Mouse (Mus musculus) left cerebral cortex, postnatal 4 days (tissue): Measurements from ENCODE around the gene Dpf3. TPM values are rescaled to one million over a fixed set of nuclear protein-coding genes. Genes with fewer than 3 reads are reported as not detected.

Experiments used
- DNase-seq: peaks from one replicate; pipeline ENCODE4 v3.0.0-alpha.2; 2022
- intact Hi-C: fragments of 180-260 bp; cut with DNase I; formaldehyde crosslinking; loops from one replicate; pipeline ENCODE4 v1.15.1; 2025
- total RNA-seq, 2 experiments: library from RNA; stranded (reverse); gene quantifications; 2 replicates each; pipeline ENCODE4 v1.2.3; 2021

The Dpf3 gene
- total RNA-seq, 2 experiments from 2014 or later = 7.0 to 11.0 TPM

DNA sequence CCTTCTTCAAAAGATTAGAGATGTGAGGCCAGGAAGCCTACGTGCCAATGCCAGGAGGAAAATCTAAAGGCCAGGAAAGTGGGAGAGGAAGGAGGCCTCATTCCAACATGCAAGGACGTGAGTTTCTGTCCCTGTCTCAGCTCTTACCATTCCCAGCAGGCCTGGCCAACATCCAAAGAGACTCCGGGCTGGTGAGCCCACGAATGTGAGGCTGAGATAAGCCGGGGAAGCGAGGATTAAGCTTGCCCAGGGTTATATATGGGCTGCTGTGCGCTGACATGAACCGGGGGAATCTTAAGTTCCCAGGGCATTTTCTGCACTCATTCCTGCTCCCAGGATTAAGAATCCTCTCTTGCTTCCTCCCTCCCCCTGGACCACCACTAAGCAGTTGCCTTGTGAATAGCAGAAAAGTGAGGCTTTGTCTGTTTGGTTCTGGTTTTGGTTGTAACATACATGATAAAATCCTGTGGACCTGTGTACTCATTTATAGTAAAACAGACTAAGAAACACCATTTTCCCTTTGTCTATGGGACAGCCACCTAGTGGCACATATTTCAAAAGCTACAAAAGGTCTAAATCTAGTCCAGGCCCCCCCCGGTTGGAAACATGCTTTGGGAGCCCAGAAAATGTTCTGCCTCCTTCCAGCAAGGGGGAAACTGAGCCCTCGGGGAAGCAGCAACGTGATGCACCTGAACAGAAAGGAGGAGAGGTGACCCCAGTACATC lies 62.6 kb downstream of the Dpf3 start:
- intact Hi-C loops = no loop called here
- DNase-seq = peak; percentile 56

DNA sequence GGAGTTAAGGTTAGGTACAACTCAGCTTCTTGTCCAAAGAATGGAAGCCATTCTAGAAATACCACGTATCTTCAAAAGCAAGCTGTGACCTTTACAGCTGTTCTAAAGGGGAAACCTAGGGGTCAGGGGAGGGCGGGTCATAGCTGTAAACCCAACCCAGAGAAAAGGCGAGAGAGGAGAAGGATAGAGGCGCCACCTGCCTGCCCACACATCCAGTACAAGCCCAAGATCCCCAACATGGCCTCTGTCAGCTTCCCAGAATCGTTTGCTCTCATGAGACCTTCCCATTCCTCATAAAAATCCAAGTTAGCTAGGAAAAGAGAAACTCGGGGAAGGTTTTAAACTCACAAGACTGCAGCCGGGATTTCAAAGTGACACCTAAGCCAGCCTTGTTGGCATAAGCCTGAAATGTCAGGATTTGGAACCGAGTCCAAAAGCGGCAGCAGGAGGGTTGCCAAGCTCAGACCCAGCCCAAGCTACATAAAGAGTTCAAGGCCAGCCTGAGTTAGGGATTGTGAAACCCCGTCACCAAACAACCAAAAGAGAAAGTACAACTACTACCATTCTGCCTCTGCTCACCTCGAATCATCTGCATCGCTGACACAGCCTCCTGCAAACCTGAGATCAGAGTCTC lies 63.3 kb downstream of the Dpf3 start:
- intact Hi-C loops = no loop called here
- no peak for DNase-seq

GRCm38 (mm10) chr12:83420346-83420745 lies 67.2 kb downstream of the Dpf3 start:
- intact Hi-C loops = no loop called here
- no peak for DNase-seq

DNA sequence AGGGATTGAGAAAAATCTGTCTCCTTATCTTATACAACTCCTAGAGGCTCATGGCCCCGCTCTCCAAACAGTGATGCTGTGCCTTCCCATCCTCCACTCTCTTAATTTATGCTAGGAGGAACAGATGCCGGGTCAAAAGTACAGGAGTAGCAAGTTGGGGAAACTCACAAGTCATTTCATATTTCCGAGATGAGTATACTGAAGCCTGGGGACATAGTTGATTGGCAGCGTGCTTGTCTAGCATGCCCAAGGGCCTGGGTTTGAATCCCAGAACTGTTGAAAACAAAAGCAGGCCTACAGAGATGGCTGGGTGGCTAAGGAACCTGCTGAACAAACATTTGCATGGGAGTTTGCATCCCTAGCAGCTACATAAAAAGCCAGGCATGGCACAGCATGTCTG lies 72.3 kb downstream of the Dpf3 start:
- DNase-seq = no peak
- intact Hi-C loops = no loop called here

DNA sequence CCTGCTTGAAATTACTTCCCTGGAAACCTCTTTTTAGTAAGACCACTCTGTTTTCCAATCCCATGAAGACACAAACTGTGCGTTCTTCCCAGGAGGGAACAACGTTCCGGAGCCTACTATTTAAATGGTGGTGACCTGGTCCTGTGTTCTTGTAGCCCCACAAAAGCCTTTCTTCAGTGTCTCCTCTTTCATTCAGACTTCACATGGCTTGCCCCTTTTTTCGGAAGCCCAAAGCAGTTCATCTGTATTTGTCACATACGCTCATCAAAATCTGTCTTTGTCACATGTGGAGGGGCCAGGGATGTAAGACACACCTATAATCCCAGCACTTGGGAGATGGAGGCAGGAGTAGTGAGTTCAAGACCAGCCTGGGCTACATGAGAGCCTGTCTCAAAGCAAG lies 73.8 kb downstream of the Dpf3 start:
- intact Hi-C loops = no loop called here

GRCm38 (mm10) chr12:83411721-83412521 lies 75.6 kb downstream of the Dpf3 start:
- DNase-seq = peak; percentile 85
- intact Hi-C loops = no loop called here

More for the DNA sequence above, 73.8 kb downstream of the Dpf3 start:
- no peak for DNase-seq

DNA sequence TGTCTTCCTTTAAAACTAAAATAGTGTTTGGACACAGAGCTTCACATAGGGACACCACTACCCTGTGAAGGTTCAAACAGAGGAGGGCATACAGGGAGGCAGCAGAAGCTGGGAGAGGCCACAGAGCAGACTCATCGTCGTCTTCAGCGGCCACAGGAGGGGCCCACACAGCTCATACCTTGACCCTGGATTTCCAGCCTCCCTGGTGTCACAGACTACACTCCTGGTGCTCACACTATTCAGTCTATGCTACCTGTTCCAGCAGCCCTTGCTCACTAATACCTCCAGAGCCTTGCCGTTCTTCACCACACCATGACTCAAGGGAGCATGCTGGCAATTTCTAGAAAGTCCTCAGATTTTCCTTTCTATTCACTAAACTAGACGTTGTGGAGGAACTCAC lies 76.5 kb downstream of the Dpf3 start:
- intact Hi-C loops = no loop called here
- no peak for DNase-seq

- intact Hi-C loops = no loop called here
- no peak for DNase-seq
These were observed 82.0 kb downstream of the Dpf3 start for GRCm38 (mm10) chr12:83405374-83406125.

- DNase-seq = no peak
- intact Hi-C loops = no loop called here
These were observed 85.2 kb downstream of the Dpf3 start for GRCm38 (mm10) chr12:83402270-83402669.

DNA sequence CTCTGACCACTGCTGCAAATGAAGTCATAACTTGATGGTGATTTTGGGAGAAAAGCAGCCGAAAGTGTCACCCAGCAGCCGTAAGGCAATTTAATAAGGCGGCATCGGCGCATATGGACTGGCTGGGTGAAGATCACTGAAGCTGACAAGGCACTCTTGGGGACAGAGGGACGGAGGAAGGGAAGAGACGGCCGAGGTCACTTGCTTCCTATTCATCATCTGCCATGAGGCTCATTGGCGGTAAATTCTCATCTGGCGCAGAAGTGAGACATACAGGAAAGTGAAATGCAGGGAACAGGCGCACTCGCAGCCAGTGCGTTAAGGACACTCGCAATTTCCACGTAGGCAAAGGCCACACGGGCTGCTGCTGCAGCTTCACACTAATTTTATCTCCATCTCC lies 95.5 kb downstream of the Dpf3 start:
- intact Hi-C loops = no loop called here

DNA sequence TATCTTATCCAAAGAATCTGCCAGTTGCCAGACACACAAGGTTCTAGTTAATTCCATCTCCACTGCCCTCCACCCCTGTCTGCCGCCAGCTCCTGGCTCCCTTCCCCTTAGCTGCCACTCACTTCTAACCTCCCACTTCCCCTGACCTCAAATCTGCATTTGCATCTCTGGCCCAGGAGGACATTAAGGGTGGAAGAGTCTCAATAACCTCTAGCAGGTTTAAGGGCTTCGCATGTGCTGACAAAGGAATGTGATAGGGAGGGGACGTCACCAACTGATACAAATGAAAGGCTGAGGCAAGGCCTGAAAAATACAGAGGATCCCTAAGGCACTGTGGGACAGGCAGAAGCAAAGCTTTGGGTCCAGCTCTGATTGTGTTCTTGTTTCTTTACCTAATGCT lies 100.0 kb downstream of the Dpf3 start:
- DNase-seq = no peak
- intact Hi-C loops = no loop called here

More for the DNA sequence above, 95.5 kb downstream of the Dpf3 start:
- no peak for DNase-seq

GRCm38 (mm10) chr12:83381072-83381471 lies 106.4 kb downstream of the Dpf3 start:
- DNase-seq = no peak

GRCm38 (mm10) chr12:83380016-83380415 lies 107.5 kb downstream of the Dpf3 start:
- no peak for DNase-seq
- intact Hi-C loops = no loop called here

More at GRCm38 (mm10) chr12:83381072-83381471, 106.4 kb downstream of the Dpf3 start:
- intact Hi-C loops = no loop called here

- intact Hi-C loops = no loop called here
- no peak for DNase-seq
These were observed 112.3 kb downstream of the Dpf3 start for GRCm38 (mm10) chr12:83375015-83375831.

GRCm38 (mm10) chr12:83373081-83373480 lies 114.4 kb downstream of the Dpf3 start:
- peak; percentile 14 for DNase-seq
- intact Hi-C loops = no loop called here

DNA sequence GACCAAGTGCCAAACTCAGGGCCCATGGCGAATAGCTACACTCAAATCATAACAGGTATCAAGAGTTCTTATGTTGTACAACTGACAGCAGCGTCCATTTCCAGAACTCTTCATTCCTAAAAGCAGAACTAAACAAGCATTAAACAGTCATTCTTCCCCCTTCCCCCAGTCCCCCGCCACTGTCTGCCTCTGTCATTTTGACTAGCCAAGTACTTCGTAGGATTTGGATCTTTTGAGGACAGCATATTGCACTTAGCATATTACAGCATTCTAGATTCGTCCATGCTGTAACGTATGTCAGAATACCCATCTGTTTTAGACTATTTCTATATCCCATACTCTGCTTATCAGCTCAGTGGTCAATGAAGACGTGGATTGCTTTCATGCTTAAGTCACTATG lies 115.2 kb downstream of the Dpf3 start:
- no peak for DNase-seq
- intact Hi-C loops = no loop called here

- intact Hi-C loops = no loop called here
These were observed 117.3 kb downstream of the Dpf3 start for GRCm38 (mm10) chr12:83370221-83370620.

DNA sequence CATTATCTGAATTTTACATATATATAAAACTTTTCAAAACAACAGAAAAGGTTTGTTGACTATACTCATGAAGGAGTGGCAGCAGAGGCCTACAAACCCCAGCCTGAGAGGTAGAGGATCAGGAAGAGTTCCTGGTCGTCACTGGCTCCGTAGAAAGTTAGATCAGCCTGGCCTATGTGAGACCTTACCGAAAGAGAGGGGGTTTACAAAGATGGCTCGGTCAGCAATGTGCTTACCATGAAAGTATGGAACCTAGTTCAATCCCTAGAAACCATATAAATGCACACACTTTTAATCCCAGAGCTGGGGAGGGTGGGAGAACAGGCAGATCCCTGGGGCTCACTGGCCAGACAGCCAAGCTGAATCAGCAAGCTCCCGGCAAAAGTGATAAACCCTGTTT lies 118.1 kb downstream of the Dpf3 start:
- intact Hi-C loops = no loop called here
- DNase-seq = no peak

More at GRCm38 (mm10) chr12:83370221-83370620, 117.3 kb downstream of the Dpf3 start:
- no peak for DNase-seq

GRCm38 (mm10) chr12:83367486-83367885 lies 120.0 kb downstream of the Dpf3 start:
- intact Hi-C loops = no loop called here
- no peak for DNase-seq

- DNase-seq = no peak
- intact Hi-C loops = no loop called here
These were observed 122.7 kb downstream of the Dpf3 start for GRCm38 (mm10) chr12:83364771-83365170.
